Mouse (Mus musculus): ENCODE measurements around the gene Cask. TPM values are rescaled to one million over a fixed set of nuclear protein-coding genes. Genes with fewer than 3 reads are reported as not detected.
A peak's percentile ranks its signal among the peaks of the same experiment; 100 is the strongest.

Gene Cask
- total and polyA plus RNA-seq, 3 experiments, result 1.8 to 16.2 (median 15.7) TPM

GRCm38 (mm10) chrX:13729835-13730480 is 121.2 kb downstream of the Cask start:
- WGBS, result 67% methylated on average over 1 of the region's 1 CpGs
- intact Hi-C loops (cut with DNase I), result no loop called here
- no peak overlapping the region for H3K4me3 ChIP-seq

DNA sequence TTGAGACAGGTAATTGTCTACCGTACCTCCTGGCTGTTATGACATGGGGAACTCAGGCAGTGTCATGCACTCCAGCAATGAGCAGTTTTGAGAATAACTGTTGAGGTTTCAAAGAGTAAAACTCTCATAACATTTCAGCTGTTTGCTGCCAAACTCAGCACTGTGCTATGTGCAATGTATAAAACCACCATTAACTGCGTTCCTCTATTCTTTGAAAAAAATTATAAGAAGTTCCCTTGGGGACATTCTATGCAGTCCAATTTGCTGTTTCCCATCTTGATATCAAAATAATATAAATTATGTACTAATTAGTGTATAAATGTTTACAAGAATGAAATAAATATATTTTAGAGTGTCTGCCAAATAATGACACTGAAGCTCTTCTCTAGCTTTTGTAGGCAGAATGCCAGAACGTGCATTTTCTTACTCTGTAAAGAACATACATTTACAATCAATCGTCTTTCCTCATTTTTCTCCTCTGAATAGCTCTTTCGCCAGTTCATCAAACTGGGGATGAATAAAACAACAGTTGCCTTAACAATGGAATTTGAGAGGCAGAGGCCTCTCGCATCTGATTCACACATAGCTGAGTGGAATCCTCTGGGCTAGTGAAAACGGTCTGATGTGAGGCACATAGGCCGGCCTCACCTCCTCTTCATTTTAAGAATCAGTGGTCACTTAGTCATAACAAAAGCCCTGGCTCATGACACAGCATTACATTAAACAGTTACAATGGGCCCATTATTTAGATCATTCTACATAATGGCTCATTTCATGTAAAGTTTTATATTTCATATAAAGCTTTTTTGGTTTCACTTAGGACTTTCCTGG is 125.4 kb downstream of the Cask start:
- intact Hi-C loops (cut with DNase I), result no loop called here
- DNase-seq, result no peak

More at GRCm38 (mm10) chrX:13729835-13730480, 121.2 kb downstream of the Cask start:
- no peaks in the 10 kb centered on the region for H3K4me1 ChIP-seq (ENCODE audit: control insufficient read depth, insufficient read depth, low read length)
- H3K36me3 ChIP-seq (ENCODE audit: control insufficient read depth, insufficient read depth, low read length), result no peaks in the 10 kb centered on the region
- H3K27me3 ChIP-seq (ENCODE audit: control insufficient read depth, insufficient read depth, low read length), result no peaks in the 10 kb centered on the region
- H3K79me2 ChIP-seq (replicated peaks; ENCODE audit: control insufficient read depth, insufficient read depth, low read length), result no peaks in the 10 kb centered on the region
- DNase-seq, result no peak
- no peak overlapping the region for H3K9ac ChIP-seq (ENCODE audit: low read depth, low read length)
- no peak for TF ChIP-seq POLR2A (IDR thresholded peaks at IDR 0.05; ENCODE audit: insufficient read depth, low read depth, low read length)
- TF ChIP-seq CTCF (IDR thresholded peaks at IDR 0.05), result peak; percentile 53
- H3K27ac ChIP-seq, result no peak overlapping the region

DNA sequence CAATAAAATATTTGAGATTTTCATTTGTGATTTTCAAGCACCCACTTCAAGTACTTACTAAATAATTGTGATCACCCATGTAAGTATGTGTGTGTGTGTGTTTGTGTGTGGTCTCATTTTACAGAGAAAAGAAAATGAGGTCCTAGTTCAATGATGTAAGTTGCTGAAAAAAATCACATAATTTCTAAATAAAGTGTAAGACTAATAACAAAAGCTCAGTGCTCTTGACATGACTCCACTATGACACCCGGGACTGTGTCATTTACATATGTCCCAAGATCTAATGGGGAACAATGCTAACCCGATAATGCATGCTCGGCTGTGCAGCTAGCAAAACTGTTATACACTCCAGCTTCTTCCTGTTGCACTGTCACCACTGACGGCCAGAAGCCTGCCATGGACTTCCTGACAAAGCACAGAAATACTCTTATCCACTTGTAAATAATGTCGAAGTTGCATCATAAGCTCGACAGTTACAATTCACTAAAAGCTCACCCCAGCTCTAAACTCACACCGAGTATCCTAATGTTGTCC is 130.8 kb downstream of the Cask start:
- no peak for DNase-seq
- Histone ChIP-seq H3K4me1 (ENCODE audit: control insufficient read depth, insufficient read depth, low read length) (no peaks in the 10 kb centered on the region), H3K36me3 (ENCODE audit: control insufficient read depth, insufficient read depth, low read length) (no peaks in the 10 kb centered on the region), H3K27ac (no peak overlapping the region), H3K4me3 (no peak overlapping the region), H3K9ac (ENCODE audit: low read depth, low read length) (no peak overlapping the region), H3K27me3 (ENCODE audit: control insufficient read depth, insufficient read depth, low read length) (no peaks in the 10 kb centered on the region), H3K79me2 (replicated peaks; ENCODE audit: control insufficient read depth, insufficient read depth, low read length) (no peaks in the 10 kb centered on the region)
- WGBS, result 33% methylated on average over 7 of the region's 7 CpGs
- intact Hi-C loops (cut with DNase I), result no loop called here
- no peak for TF ChIP-seq CTCF (IDR thresholded peaks at IDR 0.05)
- TF ChIP-seq POLR2A (IDR thresholded peaks at IDR 0.05; ENCODE audit: insufficient read depth, low read depth, low read length), result no peak
- TF ChIP-seq EP300 (IDR thresholded peaks at IDR 0.05; ENCODE audit: insufficient read depth, low read depth, low read length), result no peak

More for the DNA sequence above, 125.4 kb downstream of the Cask start:
- H3K4me1 ChIP-seq (ENCODE audit: control insufficient read depth, insufficient read depth, low read length), result no peaks in the 10 kb centered on the region
- TF ChIP-seq CTCF (IDR thresholded peaks at IDR 0.05) (no peak), EP300 (IDR thresholded peaks at IDR 0.05; ENCODE audit: insufficient read depth, low read depth, low read length) (no peak), POLR2A (IDR thresholded peaks at IDR 0.05; ENCODE audit: insufficient read depth, low read depth, low read length) (no peak)
- WGBS, result 82% methylated on average over 8 of the region's 8 CpGs
- H3K79me2 ChIP-seq (replicated peaks; ENCODE audit: control insufficient read depth, insufficient read depth, low read length), result no peaks in the 10 kb centered on the region
- no peak overlapping the region for H3K27ac ChIP-seq
- H3K27me3 ChIP-seq (ENCODE audit: control insufficient read depth, insufficient read depth, low read length), result no peaks in the 10 kb centered on the region
- no peaks in the 10 kb centered on the region for H3K36me3 ChIP-seq (ENCODE audit: control insufficient read depth, insufficient read depth, low read length)
- no peak overlapping the region for H3K9ac ChIP-seq (ENCODE audit: low read depth, low read length)
- no peak overlapping the region for H3K4me3 ChIP-seq

- Histone ChIP-seq H3K79me2 (replicated peaks; ENCODE audit: control insufficient read depth, insufficient read depth, low read length) (no peaks in the 10 kb centered on the region), H3K36me3 (ENCODE audit: control insufficient read depth, insufficient read depth, low read length) (no peaks in the 10 kb centered on the region), H3K27me3 (ENCODE audit: control insufficient read depth, insufficient read depth, low read length) (no peaks in the 10 kb centered on the region), H3K4me3 (no peak overlapping the region), H3K4me1 (ENCODE audit: control insufficient read depth, insufficient read depth, low read length) (no peaks in the 10 kb centered on the region), H3K27ac (no peak overlapping the region), H3K9ac (ENCODE audit: low read depth, low read length) (no peak overlapping the region)
- no peak for DNase-seq
- TF ChIP-seq CTCF (IDR thresholded peaks at IDR 0.05) (no peak), EP300 (IDR thresholded peaks at IDR 0.05; ENCODE audit: insufficient read depth, low read depth, low read length) (no peak), POLR2A (IDR thresholded peaks at IDR 0.05; ENCODE audit: insufficient read depth, low read depth, low read length) (no peak)
- 47% methylated on average over 1 of the region's 1 CpGs for WGBS
- intact Hi-C loops (cut with DNase I), result no loop called here
Measured at GRCm38 (mm10) chrX:13718283-13718682, 132.9 kb downstream of the Cask start.

DNA sequence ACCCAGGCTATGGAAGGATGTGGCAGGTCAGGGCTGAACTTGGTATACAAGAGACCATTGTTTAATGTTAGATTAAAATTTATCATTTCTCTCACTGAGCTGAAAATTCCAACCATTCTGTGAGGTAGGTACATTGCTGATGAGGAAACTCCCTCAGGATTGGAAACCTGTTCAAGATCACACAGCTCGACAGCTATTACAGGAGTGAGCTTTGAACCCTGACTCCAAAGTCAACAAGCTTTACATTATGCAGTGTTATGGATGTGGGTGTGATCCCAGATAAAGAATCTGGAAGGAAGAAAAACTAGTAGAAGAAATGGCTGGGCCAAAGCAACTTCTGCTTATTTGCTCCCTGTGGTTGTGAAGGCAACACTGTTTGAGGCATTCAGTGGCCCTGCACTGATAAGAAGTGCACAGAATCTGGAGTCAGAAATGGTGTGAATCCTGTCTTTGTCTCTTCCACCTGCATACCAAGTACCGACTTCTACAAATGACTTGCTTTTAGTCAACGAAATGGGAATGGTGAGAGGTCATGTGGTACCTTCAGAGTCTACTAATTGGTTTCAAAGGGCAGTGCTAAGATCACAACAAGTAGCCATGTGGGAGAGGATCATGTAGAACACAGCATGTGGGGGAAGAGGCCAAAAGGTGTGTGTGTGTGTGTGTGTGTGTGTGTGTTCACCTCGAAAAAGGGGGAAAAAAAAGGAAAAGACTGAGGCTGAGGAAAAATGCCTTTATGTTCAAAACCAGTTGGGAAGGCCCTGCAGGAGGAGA is 134.2 kb downstream of the Cask start:
- WGBS, result 62% methylated on average over 4 of the region's 4 CpGs
- H3K9ac ChIP-seq (ENCODE audit: low read depth, low read length), result no peak overlapping the region
- no peak for DNase-seq
- TF ChIP-seq POLR2A (IDR thresholded peaks at IDR 0.05; ENCODE audit: insufficient read depth, low read depth, low read length) (no peak), CTCF (IDR thresholded peaks at IDR 0.05) (no peak)
- H3K36me3 ChIP-seq (ENCODE audit: control insufficient read depth, insufficient read depth, low read length), result no peaks in the 10 kb centered on the region
- H3K27ac ChIP-seq, result no peak overlapping the region
- H3K79me2 ChIP-seq (replicated peaks; ENCODE audit: control insufficient read depth, insufficient read depth, low read length), result no peaks in the 10 kb centered on the region
- no peaks in the 10 kb centered on the region for H3K4me1 ChIP-seq (ENCODE audit: control insufficient read depth, insufficient read depth, low read length)
- H3K4me3 ChIP-seq, result no peak overlapping the region
- no peaks in the 10 kb centered on the region for H3K27me3 ChIP-seq (ENCODE audit: control insufficient read depth, insufficient read depth, low read length)
- intact Hi-C loops (cut with DNase I), result no loop called here

Measured in heart, adult 2 months (tissue).